In the genomic region with DNA sequence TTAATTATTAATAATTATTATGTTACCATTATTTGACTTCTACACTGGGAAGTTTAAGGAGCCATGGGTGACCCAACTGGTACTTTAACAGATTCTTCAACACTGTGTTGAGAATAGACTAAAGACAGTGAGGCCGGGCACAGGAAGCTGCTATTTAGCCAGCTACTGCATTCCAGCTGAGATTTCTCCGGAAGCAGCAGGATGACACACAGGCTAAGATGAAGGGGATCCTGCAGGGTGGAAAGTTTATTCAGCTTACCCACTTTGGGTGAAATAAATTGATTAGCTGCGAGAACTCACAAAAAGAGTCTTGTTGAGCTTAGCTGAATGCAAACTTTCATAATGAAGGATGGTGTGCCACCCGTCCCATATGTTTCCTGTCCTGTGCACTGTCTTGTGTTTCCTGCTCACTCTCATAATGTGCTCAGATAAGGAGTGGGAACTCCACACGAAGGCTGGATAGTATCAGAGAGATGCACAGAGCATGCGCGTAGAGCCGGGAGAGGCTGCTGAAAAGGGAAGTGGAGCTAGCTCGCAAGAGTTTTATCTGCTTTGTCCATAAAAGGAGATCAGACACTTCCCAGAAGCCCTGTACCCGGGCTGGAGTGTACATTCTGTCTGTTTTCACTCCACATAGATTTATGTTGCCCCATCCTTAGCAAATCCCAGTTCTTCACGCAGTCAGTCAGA, we compare ENCODE assay signal across 8 mouse cellular contexts. TPM values are rescaled to one million over a fixed set of nuclear protein-coding genes. Genes with fewer than 3 reads are reported as not detected.
DNase-seq lines count a peak whose midpoint lies in the region; ATAC-seq lines count a peak whose summit lies in the region.

A gene (plus strand): TSS at position 445 of the 690 bp plus-strand sequence.

- no peaks in the 10 kb centered on the region for H3K9me3 ChIP-seq in midbrain, embryonic 11.5 days (ENCODE audit: control insufficient read depth, low read length)
- no peaks in the 10 kb centered on the region for H3K9me3 ChIP-seq in midbrain, embryonic 15.5 days
- no peaks in the 10 kb centered on the region for H3K9me3 ChIP-seq in embryonic facial prominence, embryonic 11.5 days (replicated peaks; ENCODE audit: control insufficient read depth, low read length)
- H3K9me3 ChIP-seq in heart, embryonic 11.5 days (replicated peaks; ENCODE audit: control insufficient read depth, low read length), result no peaks in the 10 kb centered on the region
- no peaks in the 10 kb centered on the region for H3K9me3 ChIP-seq in kidney, embryonic 14.5 days (ENCODE audit: control insufficient read depth, low read length)
- no peaks in the 10 kb centered on the region for H3K9me3 ChIP-seq in liver, embryonic 11.5 days (ENCODE audit: control insufficient read depth, low read length)
- H3K9me3 ChIP-seq in neural tube, embryonic 12.5 days, result no peaks in the 10 kb centered on the region

- H3K36me3 ChIP-seq in midbrain, embryonic 11.5 days (ENCODE audit: control insufficient read depth, insufficient read depth, low read length), result no peaks in the 10 kb centered on the region
- H3K36me3 ChIP-seq in midbrain, embryonic 15.5 days (replicated peaks), result no peaks in the 10 kb centered on the region
- no peaks in the 10 kb centered on the region for H3K36me3 ChIP-seq in embryonic facial prominence, embryonic 11.5 days (replicated peaks; ENCODE audit: control insufficient read depth, insufficient read depth, low read depth, low read length)
- no peaks in the 10 kb centered on the region for H3K36me3 ChIP-seq in heart, embryonic 11.5 days (ENCODE audit: control insufficient read depth, insufficient read depth, low read length)
- no peaks in the 10 kb centered on the region for H3K36me3 ChIP-seq in kidney, embryonic 14.5 days (ENCODE audit: control insufficient read depth, insufficient read depth, low read length)
- no peaks in the 10 kb centered on the region for H3K36me3 ChIP-seq in liver, embryonic 11.5 days (ENCODE audit: control insufficient read depth, insufficient read depth, low read length)
- no peaks in the 10 kb centered on the region for H3K36me3 ChIP-seq in neural tube, embryonic 12.5 days

- ATAC-seq in midbrain, embryonic 11.5 days (ENCODE audit: low FRiP score), result no peak
- ATAC-seq in midbrain, embryonic 15.5 days (replicated peaks), result no peak
- ATAC-seq in embryonic facial prominence, embryonic 11.5 days (replicated peaks; ENCODE audit: insufficient number of reproducible peaks, low FRiP score, low TSS enrichment, low read depth), result no peak
- ATAC-seq in heart, embryonic 11.5 days (replicated peaks; ENCODE audit: insufficient number of reproducible peaks, low FRiP score, low TSS enrichment), result peak; percentile 76
- ATAC-seq in kidney, embryonic 14.5 days (ENCODE audit: low FRiP score, low TSS enrichment), result peak; percentile 68; the same call in 1 of the 2 replicates
- ATAC-seq in liver, embryonic 11.5 days (replicated peaks; ENCODE audit: low FRiP score), result peak; percentile 62
- ATAC-seq in neural tube, embryonic 12.5 days (ENCODE audit: low FRiP score, low read depth), result no peak

- WGBS in midbrain, embryonic 11.5 days, result 62% methylated on average over 11 of the region's 11 CpGs
- WGBS in midbrain, embryonic 15.5 days, result 53% methylated on average over 11 of the region's 11 CpGs
- WGBS in embryonic facial prominence, embryonic 11.5 days, result 42% methylated on average over 11 of the region's 11 CpGs
- 10% methylated on average over 11 of the region's 11 CpGs for WGBS in heart, embryonic 11.5 days (ENCODE audit: insufficient replicate concordance)
- 13% methylated on average over 11 of the region's 11 CpGs for WGBS in kidney, embryonic 14.5 days
- WGBS in liver, embryonic 11.5 days, result 13% methylated on average over 11 of the region's 11 CpGs
- WGBS in neural tube, embryonic 12.5 days, result 59% methylated on average over 11 of the region's 11 CpGs

- no peak for DNase-seq in midbrain, embryonic 11.5 days (ENCODE audit: low spot score, missing footprints)
- peak; percentile 24 for DNase-seq in embryonic facial prominence, embryonic 11.5 days (ENCODE audit: low spot score)
- DNase-seq in liver, embryonic 11.5 days (ENCODE audit: low spot score), result peak; percentile 61
- peak; percentile 26 to 37 for DNase-seq in thymus, postnatal 36 days

- H3K4me3 ChIP-seq in midbrain, embryonic 11.5 days (ENCODE audit: low read depth, low read length), result no peak within 1 kb of the TSS
- H3K4me3 ChIP-seq in midbrain, embryonic 15.5 days, result no peak within 1 kb of the TSS
- H3K4me3 ChIP-seq in embryonic facial prominence, embryonic 11.5 days (ENCODE audit: low read depth, low read length), result no peak within 1 kb of the TSS
- peak within 1 kb of the TSS; percentile 18; the same call in 1 of the 2 replicates for H3K4me3 ChIP-seq in heart, embryonic 11.5 days (ENCODE audit: low read depth, low read length)
- peak within 1 kb of the TSS; percentile 18 for H3K4me3 ChIP-seq in kidney, embryonic 14.5 days (ENCODE audit: low read length)
- no peak within 1 kb of the TSS for H3K4me3 ChIP-seq in liver, embryonic 11.5 days (ENCODE audit: low read depth, low read length)
- no peak within 1 kb of the TSS for H3K4me3 ChIP-seq in neural tube, embryonic 12.5 days

- peaks cover 18% of the 10 kb centered on the region for H3K27me3 ChIP-seq in midbrain, embryonic 11.5 days (ENCODE audit: control insufficient read depth, insufficient read depth, low read length)
- H3K27me3 ChIP-seq in midbrain, embryonic 15.5 days (replicated peaks), result peaks cover 12% of the 10 kb centered on the region
- peaks cover 25% of the 10 kb centered on the region for H3K27me3 ChIP-seq in embryonic facial prominence, embryonic 11.5 days (ENCODE audit: control insufficient read depth, insufficient read depth, low read length)
- H3K27me3 ChIP-seq in heart, embryonic 11.5 days (ENCODE audit: control insufficient read depth, insufficient read depth, low read length), result peaks cover 4% of the 10 kb centered on the region; the same call in 1 of the 2 replicates
- H3K27me3 ChIP-seq in kidney, embryonic 14.5 days (ENCODE audit: control insufficient read depth, insufficient read depth, low read length), result peaks cover 13% of the 10 kb centered on the region
- peaks cover 11% of the 10 kb centered on the region for H3K27me3 ChIP-seq in liver, embryonic 11.5 days (replicated peaks; ENCODE audit: control insufficient read depth, insufficient read depth, low read length)
- peaks cover 34% of the 10 kb centered on the region for H3K27me3 ChIP-seq in neural tube, embryonic 12.5 days (replicated peaks)

- H3K4me2 ChIP-seq in midbrain, embryonic 11.5 days, result no peak within 1 kb of the TSS
- H3K4me2 ChIP-seq in midbrain, embryonic 15.5 days, result no peak within 1 kb of the TSS
- peak within 1 kb of the TSS; percentile 16; the same call in 1 of the 2 replicates for H3K4me2 ChIP-seq in embryonic facial prominence, embryonic 11.5 days (ENCODE audit: low read depth, low read length)
- H3K4me2 ChIP-seq in heart, embryonic 11.5 days, result peak within 1 kb of the TSS; percentile 57
- peak within 1 kb of the TSS; percentile 42 for H3K4me2 ChIP-seq in kidney, embryonic 14.5 days (replicated peaks; ENCODE audit: low read depth, low read length)
- peak within 1 kb of the TSS; percentile 55 for H3K4me2 ChIP-seq in liver, embryonic 11.5 days
- H3K4me2 ChIP-seq in neural tube, embryonic 12.5 days (replicated peaks), result no peak within 1 kb of the TSS

- H3K27ac ChIP-seq in midbrain, embryonic 11.5 days (ENCODE audit: low read depth, low read length), result no peak within 1 kb of the TSS
- no peak within 1 kb of the TSS for H3K27ac ChIP-seq in midbrain, embryonic 15.5 days
- no peak within 1 kb of the TSS for H3K27ac ChIP-seq in embryonic facial prominence, embryonic 11.5 days (replicated peaks; ENCODE audit: low read depth, low read length)
- peak within 1 kb of the TSS; percentile 87 for H3K27ac ChIP-seq in heart, embryonic 11.5 days (ENCODE audit: low read depth, low read length)
- peak within 1 kb of the TSS; percentile 75 for H3K27ac ChIP-seq in kidney, embryonic 14.5 days (ENCODE audit: low read depth, low read length)
- H3K27ac ChIP-seq in liver, embryonic 11.5 days (ENCODE audit: low read depth, low read length), result peak within 1 kb of the TSS; percentile 40
- no peak within 1 kb of the TSS for H3K27ac ChIP-seq in neural tube, embryonic 12.5 days

- H3K9ac ChIP-seq in midbrain, embryonic 11.5 days (ENCODE audit: low read length), result no peak within 1 kb of the TSS
- no peak within 1 kb of the TSS for H3K9ac ChIP-seq in midbrain, embryonic 15.5 days
- H3K9ac ChIP-seq in embryonic facial prominence, embryonic 11.5 days (replicated peaks; ENCODE audit: low read length), result no peak within 1 kb of the TSS
- H3K9ac ChIP-seq in heart, embryonic 11.5 days (ENCODE audit: low read depth, low read length), result peak within 1 kb of the TSS; percentile 60
- peak within 1 kb of the TSS; percentile 35; the same call in 1 of the 2 replicates for H3K9ac ChIP-seq in kidney, embryonic 14.5 days (ENCODE audit: low read depth, low read length)
- no peak within 1 kb of the TSS; the same call in 1 of the 2 replicates for H3K9ac ChIP-seq in liver, embryonic 11.5 days (ENCODE audit: low read depth, low read length)
- no peak within 1 kb of the TSS for H3K9ac ChIP-seq in neural tube, embryonic 12.5 days

- H3K4me1 ChIP-seq in midbrain, embryonic 11.5 days (ENCODE audit: control insufficient read depth, insufficient read depth, low read length), result no peaks in the 10 kb centered on the region; the same call in 1 of the 2 replicates
- H3K4me1 ChIP-seq in midbrain, embryonic 15.5 days, result peaks cover 14% of the 10 kb centered on the region; the same call in 1 of the 2 replicates
- no peaks in the 10 kb centered on the region; the same call in 1 of the 2 replicates for H3K4me1 ChIP-seq in embryonic facial prominence, embryonic 11.5 days (ENCODE audit: control insufficient read depth, insufficient read depth, low read length)
- peaks cover 29% of the 10 kb centered on the region for H3K4me1 ChIP-seq in heart, embryonic 11.5 days (ENCODE audit: control insufficient read depth, insufficient read depth, low read length)
- H3K4me1 ChIP-seq in kidney, embryonic 14.5 days (ENCODE audit: control insufficient read depth, insufficient read depth, low read length), result peaks cover 9% of the 10 kb centered on the region
- peaks cover 15% of the 10 kb centered on the region for H3K4me1 ChIP-seq in liver, embryonic 11.5 days (replicated peaks; ENCODE audit: control insufficient read depth, insufficient read depth, low read length)
- H3K4me1 ChIP-seq in neural tube, embryonic 12.5 days, result peaks cover 12% of the 10 kb centered on the region

RNA-seq across cellular contexts. Expression of the gene that starts here (rescaled TPM):
- polyA plus RNA-seq in midbrain, embryonic 11.5 days (2014; fragmentation: Nextera tagmentation; extraction: Ambion mirVana), result 18.6 and 21.0 TPM in 2 replicates
- polyA plus RNA-seq in midbrain, embryonic 15.5 days (2015; fragmentation: Nextera tagmentation; extraction: Ambion mirVana), result 9.5 and 10.5 TPM in 2 replicates
- 29.5 and 30.4 TPM in 2 replicates for polyA plus RNA-seq in embryonic facial prominence, embryonic 11.5 days (2014; fragmentation: Nextera tagmentation; extraction: Ambion mirVana)
- 36.3 and 41.5 TPM in 2 replicates for polyA plus RNA-seq in heart, embryonic 11.5 days (2014; fragmentation: Nextera tagmentation; extraction: Ambion mirVana)
- polyA plus RNA-seq in kidney, embryonic 14.5 days (2014; fragmentation: Nextera tagmentation; extraction: Ambion mirVana), result 26.7 and 39.9 TPM in 2 replicates
- polyA plus RNA-seq in liver, embryonic 11.5 days (2014; fragmentation: Nextera tagmentation; extraction: Ambion mirVana), result 25.6 and 25.9 TPM in 2 replicates
- polyA plus RNA-seq in neural tube, embryonic 12.5 days (2016; fragmentation: Nextera tagmentation; extraction: Ambion mirVana), result 19.7 and 23.7 TPM in 2 replicates

Comparison
In these comparisons a context has a peak if more than half of its experiments do, and no peak if none do; other contexts are left out.
1. ATAC-seq: peak in heart, embryonic 11.5 days (single experiment), kidney, embryonic 14.5 days (single experiment) and liver, embryonic 11.5 days (single experiment); none in midbrain, embryonic 11.5 days (single experiment), midbrain, embryonic 15.5 days (single experiment), embryonic facial prominence, embryonic 11.5 days (single experiment) and neural tube, embryonic 12.5 days (single experiment).
2. H3K27ac ChIP-seq: peak in heart, embryonic 11.5 days (single experiment), kidney, embryonic 14.5 days (single experiment) and liver, embryonic 11.5 days (single experiment); none in midbrain, embryonic 11.5 days (single experiment), midbrain, embryonic 15.5 days (single experiment), embryonic facial prominence, embryonic 11.5 days (single experiment) and neural tube, embryonic 12.5 days (single experiment).
3. H3K4me2 ChIP-seq: peak in embryonic facial prominence, embryonic 11.5 days (single experiment), heart, embryonic 11.5 days (single experiment), kidney, embryonic 14.5 days (single experiment) and liver, embryonic 11.5 days (single experiment); none in midbrain, embryonic 11.5 days (single experiment), midbrain, embryonic 15.5 days (single experiment) and neural tube, embryonic 12.5 days (single experiment).
4. H3K4me3 ChIP-seq: peak in heart, embryonic 11.5 days (single experiment) and kidney, embryonic 14.5 days (single experiment); none in midbrain, embryonic 11.5 days (single experiment), midbrain, embryonic 15.5 days (single experiment), embryonic facial prominence, embryonic 11.5 days (single experiment), liver, embryonic 11.5 days (single experiment) and neural tube, embryonic 12.5 days (single experiment).
5. H3K9ac ChIP-seq: peak in heart, embryonic 11.5 days (single experiment) and kidney, embryonic 14.5 days (single experiment); none in midbrain, embryonic 11.5 days (single experiment), midbrain, embryonic 15.5 days (single experiment), embryonic facial prominence, embryonic 11.5 days (single experiment), liver, embryonic 11.5 days (single experiment) and neural tube, embryonic 12.5 days (single experiment).